ENCODE assay signal across 20 mouse cellular contexts in the genomic region with DNA sequence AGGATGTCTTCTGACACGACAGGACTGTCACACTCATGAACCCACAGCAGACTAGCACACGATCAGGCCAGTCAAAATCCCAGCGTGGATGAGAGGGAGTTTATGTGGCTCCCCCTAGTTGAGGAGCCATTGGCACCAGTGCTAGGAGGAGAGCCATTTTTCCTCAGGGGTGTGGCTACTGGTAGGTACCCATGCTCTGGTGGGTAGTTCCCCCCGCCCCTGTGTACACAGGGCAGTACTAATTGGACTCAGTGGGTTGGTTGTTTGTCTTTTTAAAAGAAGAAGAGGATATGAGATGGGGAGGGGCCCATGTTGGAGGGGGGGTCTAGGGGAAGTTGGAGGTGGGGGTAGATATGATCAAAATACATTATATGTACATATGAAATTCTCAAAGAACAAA. TPM values are rescaled to one million over a fixed set of nuclear protein-coding genes. Genes with fewer than 3 reads are reported as not detected.
DNase-seq lines count a peak whose midpoint lies in the region; ATAC-seq and TF ChIP-seq lines count a peak whose summit lies in the region.
"Had no signal": no experiment of that assay in that cellular context is flagged by ENCODE, and none has a peak within 500 bp of the region (broad histone marks: within the 10 kb centered on the region; RNA-seq: fewer than 3 reads in every experiment).

No protein-coding gene starts in this region.

- no peak overlapping the region for H3K4me3 ChIP-seq in bone marrow macrophage, adult 2 months (ENCODE audit: insufficient read depth, low read length)
- H3K4me3 ChIP-seq: forebrain, embryonic 15.5 days; hindbrain, embryonic 15.5 days; limb, embryonic 15.5 days; liver, embryonic 15.5 days; midbrain, embryonic 12.5 days had no signal

- ATAC-seq in megakaryocyte progenitor cell, adult 5-6 weeks (replicated peaks; ENCODE audit: poor library complexity), result 0 out of 2 replicates have a peak, but pooled peaks have one; percentile 23
- ATAC-seq: forebrain, embryonic 15.5 days had no signal

- H3K4me1 ChIP-seq in bone marrow macrophage, adult 2 months (ENCODE audit: control insufficient read depth, insufficient read depth, low read length), result peaks cover 20% of the 10 kb centered on the region
- H3K4me1 ChIP-seq: forebrain, embryonic 15.5 days; hindbrain, embryonic 15.5 days; limb, embryonic 15.5 days; liver, embryonic 15.5 days; midbrain, embryonic 12.5 days had no signal

- peak; percentile 56 to 62 for DNase-seq in spleen, postnatal 36 days (ENCODE audit: low spot score in 2 of 2)
- DNase-seq in spleen, postnatal 14 days (ENCODE audit: low spot score in 2 of 2), result no peak
- no peak for DNase-seq in ovary, postnatal 36 days (ENCODE audit: low spot score)
- DNase-seq in cerebellum, adult 11-12 months, result no peak
- DNase-seq in kidney, postnatal 36 days, result no peak
- DNase-seq: adrenal gland, postnatal 36 days; cerebellum, adult 8-10 months; gastrocnemius, postnatal 10 days; kidney, adult 2 months; kidney, postnatal 10 days; left cerebral cortex, postnatal 4 days; right cerebral cortex, postnatal 14 days; thymus, postnatal 14 days had no signal

- TF ChIP-seq POLR2A in bone marrow macrophage, adult 2 months (IDR thresholded peaks at IDR 0.05; ENCODE audit: borderline replicate concordance, low read depth, low read length), result no peak

- peak overlapping the region; percentile 53 for H3K27ac ChIP-seq in bone marrow macrophage, adult 2 months (ENCODE audit: insufficient read depth, low read depth, low read length)
- H3K27ac ChIP-seq: forebrain, embryonic 15.5 days; hindbrain, embryonic 15.5 days; limb, embryonic 15.5 days; liver, embryonic 15.5 days; midbrain, embryonic 12.5 days had no signal

- TF ChIP-seq CTCF in bone marrow macrophage, adult 2 months (IDR thresholded peaks at IDR 0.05; ENCODE audit: low read depth, low read length), result no peak

RNA-seq across cellular contexts. Expression of gene Bmf, which starts 12.5 kb away (rescaled TPM):
- polyA plus RNA-seq in bone marrow macrophage, adult 2 months (2012; ENCODE audit: insufficient read depth, insufficient read length, missing spikeins), result 30.0 and 44.1 TPM in 2 replicates
- 0.20 and 0.56 TPM in 2 replicates for total RNA-seq in megakaryocyte progenitor cell, adult 5-6 weeks (2015)
- 0.51 and 0.71 TPM in 2 replicates for total RNA-seq in megakaryocyte progenitor cell, adult 5-6 weeks (2017)

RNA-seq across cellular contexts. Expression of gene Bub1b, which starts 36.0 kb away (rescaled TPM):
- polyA plus RNA-seq in bone marrow macrophage, adult 2 months (2012; ENCODE audit: insufficient read depth, insufficient read length, missing spikeins), result 43.3 and 49.9 TPM in 2 replicates
- total RNA-seq in megakaryocyte progenitor cell, adult 5-6 weeks (2015), result 38.1 and 42.7 TPM in 2 replicates
- total RNA-seq in megakaryocyte progenitor cell, adult 5-6 weeks (2017), result 123 and 126 TPM in 2 replicates

Comparison
In these comparisons a context has a peak if more than half of its experiments do, and no peak if none do; other contexts are left out.
1. DNase-seq: peak in spleen, postnatal 36 days (2 of 2); none in spleen, postnatal 14 days (0 of 2), ovary, postnatal 36 days (single experiment), cerebellum, adult 11-12 months (single experiment) and kidney, postnatal 36 days (0 of 2).